Mouse (Mus musculus) spleen, adult 2 months (tissue): ENCODE measurements around the gene Ccdc57.

Experiments used
- CTCF ChIP-seq: fragments of 200-500 bp; IDR thresholded peaks from 2 replicates; pipeline ENCODE4 v1.5.1; 2011; ENCODE audit warnings: mild to moderate bottlenecking, inconsistent platforms; ENCODE audit not compliant: insufficient read depth, insufficient read length, insufficient replicate concordance; ENCODE audit errors: extremely low read depth
- POLR2A ChIP-seq: fragments of 200-500 bp; IDR thresholded peaks from 2 replicates; pipeline ENCODE4 v1.6.1; 2011; ENCODE audit warnings: low read depth, low read length, inconsistent platforms

GRCm38 (mm10) chr11:120819556-120819955, 113.1 kb downstream of the Ccdc57 start:
- TF ChIP-seq CTCF (no peak), POLR2A (no peak)
